ENCODE assay signal across 8 mouse cellular contexts in the genomic region with DNA sequence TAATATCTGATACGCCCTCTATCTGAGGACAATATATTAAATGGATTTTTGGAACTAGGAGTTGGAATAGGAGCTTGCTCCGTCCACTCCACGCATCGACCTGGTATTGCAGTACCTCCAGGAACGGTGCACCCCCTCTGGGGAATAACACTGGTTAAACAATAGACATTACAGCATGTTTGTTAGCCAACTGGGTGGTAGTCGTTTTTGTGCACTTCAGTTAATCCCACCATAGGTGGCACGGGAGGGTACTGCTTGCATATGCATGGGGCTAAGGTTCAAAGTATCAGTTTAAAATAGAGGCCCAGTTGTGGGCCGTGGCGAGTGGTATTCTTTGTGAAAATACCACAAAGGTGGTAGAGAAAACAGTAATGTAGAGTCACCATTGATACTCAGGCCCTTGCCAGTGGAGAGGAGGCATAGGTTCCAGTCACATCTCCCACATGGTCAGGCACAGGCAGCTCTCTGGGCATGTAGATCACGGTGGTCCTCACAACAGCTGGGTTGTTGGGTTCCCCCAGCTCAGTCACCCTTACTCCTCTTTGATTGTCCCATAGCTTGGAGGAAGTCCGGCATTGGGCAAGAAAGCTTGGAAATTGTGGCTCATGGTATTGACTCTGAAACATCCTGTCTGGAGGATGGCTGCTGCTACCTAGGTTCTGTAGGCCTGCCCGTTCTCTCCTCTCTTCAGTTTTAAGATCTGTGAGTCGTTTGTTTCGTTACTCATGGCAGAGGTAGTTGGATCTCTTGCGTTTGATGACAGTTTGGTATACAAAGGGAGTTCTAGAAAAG. TPM values are rescaled to one million over a fixed set of nuclear protein-coding genes. Genes with fewer than 3 reads are reported as not detected.
DNase-seq lines count a peak whose midpoint lies in the region; ATAC-seq and TF ChIP-seq lines count a peak whose summit lies in the region.

No protein-coding gene starts in this region.

- no peaks in the 10 kb centered on the region for H3K27me3 ChIP-seq in forebrain, embryonic 11.5 days (ENCODE audit: control insufficient read depth, insufficient read depth, low read length)
- H3K27me3 ChIP-seq in hindbrain, embryonic 14.5 days (ENCODE audit: control insufficient read depth, insufficient read depth, low read length) = no peaks in the 10 kb centered on the region
- no peaks in the 10 kb centered on the region for H3K27me3 ChIP-seq in small intestine, adult 2 months (ENCODE audit: control insufficient read depth, insufficient read depth, low read length)

- H3K4me2 ChIP-seq in forebrain, embryonic 11.5 days (ENCODE audit: low read depth, low read length, severe bottlenecking) = peak overlapping the region; percentile 58
- peak overlapping the region; percentile 64 for H3K4me2 ChIP-seq in hindbrain, embryonic 14.5 days (replicated peaks)

- H3K4me1 ChIP-seq in brown adipose tissue, adult 24 weeks (ENCODE audit: control insufficient read depth, insufficient read depth, insufficient read length, low read length) = peaks cover 6% of the 10 kb centered on the region; the same call in 1 of the 2 replicates
- peaks cover 9% of the 10 kb centered on the region; the same call in 1 of the 2 replicates for H3K4me1 ChIP-seq in forebrain, embryonic 11.5 days (replicated peaks; ENCODE audit: control insufficient read depth, insufficient read depth, low read length)
- peaks cover 21% of the 10 kb centered on the region for H3K4me1 ChIP-seq in hindbrain, embryonic 14.5 days (replicated peaks; ENCODE audit: control insufficient read depth, insufficient read depth, low read length)
- H3K4me1 ChIP-seq in small intestine, adult 2 months (ENCODE audit: control insufficient read depth, insufficient read depth, insufficient read length, low read length) = peaks cover 3% of the 10 kb centered on the region

- intact Hi-C loops in heart, postnatal 25 days (cut with DNase I) = no loop called here
- intact Hi-C loops in left cerebral cortex, postnatal 4 days (cut with DNase I) = no loop called here

- DNase-seq in heart, adult 11 months = peak; percentile 96
- no peak for DNase-seq in heart, postnatal 25 days (ENCODE audit: low spot score)
- peak; percentile 83 for DNase-seq in forebrain, embryonic 11.5 days (ENCODE audit: low spot score)
- DNase-seq in hindbrain, embryonic 14.5 days (ENCODE audit: low spot score) = peak; percentile 73
- peak; percentile 71 for DNase-seq in left cerebral cortex, postnatal 4 days
- DNase-seq in mesoderm, embryonic 11.5 days (ENCODE audit: low read depth, low spot score) = peak; percentile 88

- peak overlapping the region; percentile 16; the same call in 1 of the 2 replicates for H3K27ac ChIP-seq in brown adipose tissue, adult 24 weeks (replicated peaks; ENCODE audit: low read depth, low read length)
- H3K27ac ChIP-seq in forebrain, embryonic 11.5 days (ENCODE audit: low read depth, low read length) = peak overlapping the region; percentile 1; the same call in 1 of the 2 replicates
- peak overlapping the region; percentile 92 for H3K27ac ChIP-seq in hindbrain, embryonic 14.5 days
- H3K27ac ChIP-seq in small intestine, adult 2 months (ENCODE audit: insufficient read depth, low read depth, low read length) = 0 out of 2 replicates have a peak overlapping the region, but pooled peaks have one; percentile 14

- TF ChIP-seq POLR2A in small intestine, adult 2 months (IDR thresholded peaks at IDR 0.05; ENCODE audit: low read depth, low read length) = no peak

- WGBS in forebrain, embryonic 11.5 days = 6% methylated on average over 15 of the region's 15 CpGs
- WGBS in hindbrain, embryonic 14.5 days = 5% methylated on average over 15 of the region's 15 CpGs
- 8% methylated on average over 15 of the region's 15 CpGs for WGBS in small intestine, adult 2 months

- ATAC-seq in forebrain, embryonic 11.5 days (replicated peaks; ENCODE audit: low FRiP score) = peak; percentile 93
- ATAC-seq in hindbrain, embryonic 14.5 days (ENCODE audit: low FRiP score) = peak; percentile 76

- no peaks in the 10 kb centered on the region for H3K36me3 ChIP-seq in forebrain, embryonic 11.5 days (ENCODE audit: control insufficient read depth, insufficient read depth, low read length)
- H3K36me3 ChIP-seq in hindbrain, embryonic 14.5 days (replicated peaks; ENCODE audit: control insufficient read depth, insufficient read depth) = no peaks in the 10 kb centered on the region
- no peaks in the 10 kb centered on the region for H3K36me3 ChIP-seq in small intestine, adult 2 months (ENCODE audit: control insufficient read depth, insufficient read depth, low read length)

- TF ChIP-seq CTCF in small intestine, adult 2 months (IDR thresholded peaks at IDR 0.05; ENCODE audit: extremely low read depth, insufficient read length, insufficient replicate concordance, low read depth, low read length) = no peak

- H3K9me3 ChIP-seq in forebrain, embryonic 11.5 days (ENCODE audit: control insufficient read depth, low read length) = no peaks in the 10 kb centered on the region
- H3K9me3 ChIP-seq in hindbrain, embryonic 14.5 days (ENCODE audit: control insufficient read depth, low read length) = no peaks in the 10 kb centered on the region

- H3K9ac ChIP-seq in forebrain, embryonic 11.5 days (ENCODE audit: low read length) = peak overlapping the region; percentile 65
- peak overlapping the region; percentile 67 for H3K9ac ChIP-seq in hindbrain, embryonic 14.5 days

- H3K4me3 ChIP-seq in brown adipose tissue, adult 24 weeks (ENCODE audit: insufficient read depth, low read depth, low read length) = peak overlapping the region; percentile 53
- H3K4me3 ChIP-seq in forebrain, embryonic 11.5 days (ENCODE audit: low read depth, low read length) = peak overlapping the region; percentile 32
- H3K4me3 ChIP-seq in hindbrain, embryonic 14.5 days (replicated peaks; ENCODE audit: low read length) = peak overlapping the region; percentile 39
- H3K4me3 ChIP-seq in small intestine, adult 2 months (ENCODE audit: low read depth, low read length) = peak overlapping the region; percentile 76

RNA-seq across cellular contexts. Expression of gene Pecr, which starts 28.9 kb away (rescaled TPM):
- 10 to 100 TPM; 11.1 to 11.2 TPM for total RNA-seq in heart, postnatal 25 days (2021)
- 37.3 and 39.8 TPM in 2 replicates for polyA plus RNA-seq in brown adipose tissue, adult 24 weeks (2012; ENCODE audit: insufficient read depth, insufficient read length, missing spikeins)
- polyA plus RNA-seq in forebrain, embryonic 11.5 days (2014; fragmentation: Nextera tagmentation; extraction: Ambion mirVana) = 14.5 and 16.8 TPM in 2 replicates
- 6.3 and 7.8 TPM in 2 replicates for polyA plus RNA-seq in hindbrain, embryonic 14.5 days (2014; fragmentation: Nextera tagmentation; extraction: Ambion mirVana)
- 1 to 10 TPM; 4.8 to 5.6 TPM for total RNA-seq in left cerebral cortex, postnatal 4 days (2021)
- 2.9 and 3.1 TPM in 2 replicates for polyA plus RNA-seq in small intestine, adult 2 months (2012; rRNA removed)

RNA-seq across cellular contexts. Expression of gene Tmem169, which starts 28.9 kb away (rescaled TPM):
- total RNA-seq in heart, postnatal 25 days (2021) = not detected
- polyA plus RNA-seq in brown adipose tissue, adult 24 weeks (2012; ENCODE audit: insufficient read depth, insufficient read length, missing spikeins) = not detected in 2 replicates
- polyA plus RNA-seq in forebrain, embryonic 11.5 days (2014; fragmentation: Nextera tagmentation; extraction: Ambion mirVana) = 11.9 and 12.4 TPM in 2 replicates
- 36.8 and 39.8 TPM in 2 replicates for polyA plus RNA-seq in hindbrain, embryonic 14.5 days (2014; fragmentation: Nextera tagmentation; extraction: Ambion mirVana)
- 10 to 100 TPM; 35.1 to 38.4 TPM for total RNA-seq in left cerebral cortex, postnatal 4 days (2021)
- 0.04 TPM in 1 of 2 replicates, not detected in the other for polyA plus RNA-seq in small intestine, adult 2 months (2012; rRNA removed)

RNA-seq across cellular contexts. Expression of gene Mreg, which starts 43.2 kb away (rescaled TPM):
- total RNA-seq in heart, postnatal 25 days (2021) = 10 to 100 TPM; 25.0 to 30.7 TPM
- polyA plus RNA-seq in brown adipose tissue, adult 24 weeks (2012; ENCODE audit: insufficient read depth, insufficient read length, missing spikeins) = 3.6 and 6.4 TPM in 2 replicates
- polyA plus RNA-seq in forebrain, embryonic 11.5 days (2014; fragmentation: Nextera tagmentation; extraction: Ambion mirVana) = 3.3 and 4.5 TPM in 2 replicates
- polyA plus RNA-seq in hindbrain, embryonic 14.5 days (2014; fragmentation: Nextera tagmentation; extraction: Ambion mirVana) = 2.7 and 3.9 TPM in 2 replicates
- total RNA-seq in left cerebral cortex, postnatal 4 days (2021) = 1 to 10 TPM; 1.1 to 1.6 TPM
- 0.94 and 11.0 TPM in 2 replicates for polyA plus RNA-seq in small intestine, adult 2 months (2012; rRNA removed)

RNA-seq across cellular contexts. Expression of gene Xrcc5, which starts 52.0 kb away (rescaled TPM):
- total RNA-seq in heart, postnatal 25 days (2021) = 10 to 100 TPM; 13.1 to 14.4 TPM
- polyA plus RNA-seq in brown adipose tissue, adult 24 weeks (2012; ENCODE audit: insufficient read depth, insufficient read length, missing spikeins) = 6.1 and 11.2 TPM in 2 replicates
- polyA plus RNA-seq in forebrain, embryonic 11.5 days (2014; fragmentation: Nextera tagmentation; extraction: Ambion mirVana) = 51.9 and 53.3 TPM in 2 replicates
- polyA plus RNA-seq in hindbrain, embryonic 14.5 days (2014; fragmentation: Nextera tagmentation; extraction: Ambion mirVana) = 16.7 and 18.7 TPM in 2 replicates
- 10 to 100 TPM; 11.0 to 12.2 TPM for total RNA-seq in left cerebral cortex, postnatal 4 days (2021)
- 0.23 and 0.57 TPM in 2 replicates for polyA plus RNA-seq in small intestine, adult 2 months (2012; rRNA removed)

Comparison
In these comparisons a context has a peak if more than half of its experiments do, and no peak if none do; other contexts are left out.
1. H3K27ac ChIP-seq: peak in every context shown above with its lines; median percentile 92 in hindbrain, embryonic 14.5 days; 16 in brown adipose tissue, adult 24 weeks; 14 in small intestine, adult 2 months; 1 in forebrain, embryonic 11.5 days.
2. RNA of gene Tmem169, which starts 28.9 kb away (polyA plus RNA-seq): 36.8 to 39.8 TPM in hindbrain, embryonic 14.5 days and 11.9 to 12.4 TPM in forebrain, embryonic 11.5 days; 0.04 TPM in small intestine, adult 2 months and not detected in brown adipose tissue, adult 24 weeks; every median in the first group is over 10 times any median in the second.
3. Peak in every context shown above with its lines, with median percentiles within 50 percentile points of each other: H3K4me3 ChIP-seq.